Mouse (Mus musculus) monocyte, adult 59 days (primary cell): ENCODE measurements around the gene Armc3. TPM values are rescaled to one million over a fixed set of nuclear protein-coding genes. Genes with fewer than 3 reads are reported as not detected.

Experiments used
- total RNA-seq, 2 experiments: library from RNA; stranded (reverse); gene quantifications; one replicate each; pipeline ENCODE4 v1.2.4; 2023

The Armc3 gene
- 1 to 10 TPM; 1.2 to 1.6 TPM for total RNA-seq

GRCm38 (mm10) chr2:19198452-19199365 is at the start of gene Armc3:
Gene Armc3 (plus strand): TSS chr2:19199302.

Other genes starting within 250 kb of the Armc3 start
- 100 to 1,000 TPM; 276 to 289 TPM for gene Pip4k2a, start 201.2 kb upstream of the Armc3 start, total RNA-seq
- 1 to 10 TPM; 2.7 to 2.8 TPM for gene 4930426L09Rik, start 201.0 kb upstream of the Armc3 start, total RNA-seq
- 1 to 10 TPM; 3.9 to 4.0 TPM for gene Msrb2, start 172.1 kb downstream of the Armc3 start, total RNA-seq
- not detected for gene Ptf1a, start 246.4 kb downstream of the Armc3 start, total RNA-seq